Mouse (Mus musculus): ENCODE data around the gene BC107364.
"Not testable (repeated sequence)": the region's sequence is repeated elsewhere in the genome, so short reads cannot be mapped to it uniquely, and the experiment has no call there.

Gene BC107364

DNA sequence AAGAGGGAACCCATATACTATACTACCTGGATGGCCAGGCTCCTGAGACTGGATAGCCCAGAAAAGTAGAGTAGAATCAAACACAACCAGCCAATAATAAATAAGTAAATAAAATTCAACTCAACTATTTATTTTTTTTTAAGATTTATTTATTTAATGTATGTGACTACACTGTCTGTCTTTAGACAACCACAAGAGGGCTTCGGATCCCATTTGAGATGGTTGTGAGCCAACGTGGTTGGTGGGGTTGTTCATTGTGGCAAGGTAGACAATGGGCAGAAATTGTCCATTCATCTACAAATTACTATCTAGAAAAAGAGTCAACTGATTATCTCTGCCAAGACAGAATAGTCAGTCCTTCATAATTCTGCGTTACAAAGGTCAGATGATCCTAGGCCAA, 40.3 kb downstream of the BC107364 start:
- DNase-seq = no peak

DNA sequence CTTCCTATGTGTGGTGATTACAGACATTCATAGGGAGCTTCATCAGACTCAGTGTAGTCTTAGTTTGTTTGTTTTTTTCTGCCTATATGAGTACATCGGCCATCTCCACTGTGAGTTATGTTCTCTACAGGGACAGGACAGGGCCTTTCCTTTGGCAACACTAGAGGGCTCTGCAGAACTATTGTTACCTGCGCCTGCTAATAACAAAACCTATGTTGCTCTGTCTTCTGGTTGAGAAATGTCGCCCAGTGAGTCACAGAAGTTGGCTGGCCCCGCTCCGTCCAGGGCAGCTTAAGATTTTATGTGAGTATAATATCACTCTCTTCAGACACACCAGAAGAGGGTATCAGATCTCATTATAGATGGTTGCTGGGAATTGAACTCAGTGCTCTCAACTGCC, 41.1 kb downstream of the BC107364 start:
- no peak for DNase-seq

DNA sequence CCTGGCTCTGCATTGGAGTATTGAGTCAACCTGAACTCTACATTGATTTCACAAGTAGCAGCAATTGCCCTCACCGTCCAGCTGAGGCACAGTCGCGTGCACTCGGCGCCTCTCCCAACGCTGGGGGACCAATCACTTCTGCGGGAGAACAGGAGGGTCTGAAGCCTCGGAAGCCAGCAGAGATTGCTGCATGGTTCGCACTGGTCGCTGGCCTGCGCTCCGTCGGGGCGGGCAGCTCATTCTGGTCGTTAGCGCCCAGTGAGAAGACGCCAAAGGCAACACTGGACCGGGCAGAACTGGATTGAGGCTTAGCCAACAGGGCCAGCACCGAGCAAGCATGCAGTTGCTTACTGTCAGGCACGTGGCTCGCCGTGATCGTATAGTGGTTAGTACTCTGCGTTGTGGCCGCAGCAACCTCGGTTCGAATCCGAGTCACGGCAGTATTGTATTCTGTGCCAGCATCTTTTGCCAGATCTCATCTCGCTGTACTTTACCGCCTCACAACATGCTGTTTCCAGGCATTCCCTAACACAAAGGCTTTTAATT, 42.3 kb downstream of the BC107364 start:
- no peak for DNase-seq

DNA sequence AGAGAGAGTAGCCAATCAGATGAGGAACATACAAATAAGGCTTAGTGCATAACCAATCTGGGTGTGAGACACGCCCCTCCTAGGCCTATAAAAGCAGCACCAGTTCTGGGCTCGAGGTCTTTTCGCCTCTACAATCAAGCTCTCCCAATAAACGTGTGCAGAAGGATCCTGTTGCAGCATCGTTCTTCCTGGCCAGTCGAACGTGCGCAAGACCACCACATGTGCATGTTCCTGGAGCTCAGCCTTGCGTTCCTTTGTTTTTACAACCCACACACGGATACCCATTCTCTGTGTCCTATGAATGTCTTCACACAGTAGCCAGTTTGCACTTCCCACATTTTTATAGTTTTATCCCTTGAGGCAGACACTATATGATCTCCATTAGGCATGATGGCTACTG, 44.0 kb downstream of the BC107364 start:
- DNase-seq = not testable (repeated sequence)

DNA sequence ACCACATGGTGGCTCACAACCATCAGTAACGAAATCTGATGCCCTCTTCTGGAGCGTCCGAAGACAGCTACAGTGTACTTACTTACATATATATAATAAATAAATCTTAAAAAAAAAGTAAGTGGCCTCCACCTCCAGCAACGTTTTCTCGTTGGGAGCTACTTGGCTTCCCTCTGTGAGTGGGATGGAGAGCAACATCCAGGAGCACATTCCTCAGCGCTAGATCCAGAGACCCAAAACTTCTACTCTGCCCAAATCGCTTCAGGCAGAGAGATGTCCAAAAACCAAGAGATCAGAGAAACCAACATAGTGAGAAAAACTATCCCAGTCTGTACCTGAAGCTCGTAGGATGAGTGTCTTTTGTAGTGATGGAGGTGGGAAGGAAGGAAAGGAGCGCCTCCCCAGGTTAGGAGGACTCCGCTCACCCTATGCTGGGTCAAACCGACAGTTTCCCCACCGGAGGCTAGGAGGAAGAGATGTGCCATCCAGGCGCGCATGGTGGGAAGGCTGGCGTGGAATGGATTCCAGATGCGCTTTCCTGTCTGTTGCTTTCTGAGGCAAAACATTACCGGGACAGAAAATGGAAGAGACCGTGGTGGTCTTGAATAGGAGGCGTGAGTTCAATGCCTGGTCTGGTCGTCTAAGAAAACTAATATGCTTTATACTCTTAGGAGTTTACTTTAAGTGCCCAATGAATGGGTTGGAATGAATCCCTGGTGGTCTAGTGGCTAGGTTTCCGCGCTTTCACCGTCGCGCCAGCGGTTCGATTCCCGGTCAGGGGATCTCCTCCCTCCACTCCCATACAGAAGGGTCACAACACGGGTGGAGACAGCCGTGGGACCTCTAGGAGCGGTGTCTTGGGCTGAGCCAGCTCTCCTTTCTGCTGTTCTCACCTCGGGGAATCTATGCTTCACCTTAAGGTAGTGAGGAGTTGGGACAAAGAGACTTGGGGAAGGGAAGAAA, 46.3 kb downstream of the BC107364 start:
- no peak for DNase-seq

DNA sequence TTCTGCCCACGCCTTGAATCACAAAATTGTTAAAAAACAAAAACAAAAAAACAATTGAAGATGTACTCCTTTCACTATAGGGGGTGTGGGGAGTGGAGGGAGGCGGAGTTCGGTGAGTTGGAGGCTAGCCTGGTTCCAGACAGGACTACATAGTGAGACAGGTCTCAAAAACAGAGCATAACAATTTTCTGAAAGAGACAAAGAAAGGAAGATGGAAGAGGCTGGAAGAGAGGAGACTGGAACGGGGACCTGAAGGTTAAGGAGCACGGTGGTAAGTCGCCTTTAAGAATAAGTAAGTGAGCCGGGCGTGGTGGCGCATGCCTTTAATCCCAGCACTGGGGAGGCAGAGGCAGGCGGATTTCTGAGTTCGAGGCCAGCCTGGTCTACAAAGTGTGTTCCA, 47.1 kb downstream of the BC107364 start:
- DNase-seq = no peak

DNA sequence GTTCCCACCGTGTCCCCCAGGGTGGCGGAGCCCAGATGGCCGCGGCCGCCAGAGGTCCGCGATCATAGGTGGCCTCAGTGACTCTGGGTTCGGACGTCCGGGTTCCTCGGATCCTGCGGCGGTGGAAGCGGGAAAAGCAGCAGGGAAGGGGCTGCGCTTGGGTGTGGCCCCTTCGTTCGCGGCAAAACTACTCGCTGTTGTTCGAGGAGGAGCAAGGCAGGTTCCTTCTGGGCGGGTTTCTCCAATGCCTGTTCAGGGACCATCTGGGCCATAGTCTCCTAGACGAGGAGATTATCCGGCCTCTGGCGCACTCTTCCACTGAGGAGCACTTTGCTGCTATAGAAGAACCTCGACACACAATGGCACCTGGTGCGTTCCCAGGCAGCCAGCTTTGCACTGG, 47.7 kb downstream of the BC107364 start:
- DNase-seq = no peak

DNA sequence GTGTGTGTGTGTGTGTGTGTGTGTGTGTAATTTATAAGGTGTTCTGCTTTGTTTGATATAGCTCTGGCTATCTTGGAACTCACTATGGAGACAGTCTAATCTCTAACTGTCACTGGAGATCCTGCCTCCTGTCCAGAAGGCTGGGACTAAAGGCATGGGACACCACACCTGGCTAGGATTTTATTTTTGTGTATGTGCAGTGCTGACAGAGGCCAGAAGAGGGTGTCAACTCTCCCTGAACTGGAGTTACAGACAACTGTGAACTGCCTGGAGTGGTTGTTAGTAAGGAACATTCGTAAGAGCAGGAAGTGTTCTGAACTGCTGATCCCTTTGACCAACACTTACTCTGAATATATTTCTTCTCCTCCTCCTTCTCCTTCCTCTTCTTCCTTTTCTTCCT, 49.1 kb downstream of the BC107364 start:
- DNase-seq = no peak

DNA sequence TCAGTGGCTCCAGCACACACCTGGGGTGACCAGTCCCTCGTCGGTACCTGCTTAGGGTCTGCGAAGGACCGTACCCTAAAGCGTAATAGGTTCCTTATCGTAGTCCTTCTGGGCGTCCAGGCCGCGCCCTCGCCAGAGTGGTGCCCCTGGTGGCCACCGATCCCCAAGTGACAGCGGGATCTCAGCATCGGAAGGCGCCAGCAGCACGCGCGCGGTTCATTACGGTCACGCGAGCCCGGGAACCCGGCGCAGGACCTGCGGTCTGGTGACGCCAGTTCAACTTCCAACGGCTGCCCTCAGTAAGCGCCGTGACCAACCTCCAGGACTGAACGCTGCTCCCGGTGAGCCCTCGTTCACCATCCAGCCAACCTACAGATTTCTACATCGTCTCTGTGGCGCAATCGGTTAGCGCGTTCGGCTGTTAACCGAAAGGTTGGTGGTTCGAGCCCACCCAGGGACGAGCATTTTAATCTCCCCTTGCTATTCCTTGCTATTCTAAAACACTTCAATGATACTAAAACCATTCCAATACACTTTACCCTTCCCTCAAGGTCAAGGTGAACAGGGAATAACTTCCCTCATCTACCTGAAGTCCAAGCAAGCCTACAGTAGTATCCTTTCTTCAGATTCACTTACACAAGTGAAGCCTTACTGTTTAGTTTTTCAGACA, 50.1 kb downstream of the BC107364 start:
- peak; percentile 9 for DNase-seq

DNA sequence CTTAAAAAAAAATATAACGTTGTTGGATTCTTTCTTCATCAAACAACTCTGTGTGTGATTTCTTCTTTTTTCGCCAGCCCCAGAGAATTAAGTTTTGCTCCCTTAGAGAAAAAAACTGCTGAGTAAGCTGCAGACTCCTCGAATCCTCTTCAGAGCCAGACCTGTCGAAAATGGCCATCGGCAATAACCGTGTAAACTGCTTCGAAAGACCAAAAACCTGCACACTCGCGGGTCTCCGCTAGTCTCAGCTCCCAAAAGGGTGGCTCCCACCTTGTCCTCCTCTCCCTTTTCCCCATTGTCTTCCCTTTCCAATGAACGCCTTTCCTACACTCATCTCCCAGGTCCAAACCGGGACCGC, 50.7 kb downstream of the BC107364 start:
- no peak for DNase-seq

DNA sequence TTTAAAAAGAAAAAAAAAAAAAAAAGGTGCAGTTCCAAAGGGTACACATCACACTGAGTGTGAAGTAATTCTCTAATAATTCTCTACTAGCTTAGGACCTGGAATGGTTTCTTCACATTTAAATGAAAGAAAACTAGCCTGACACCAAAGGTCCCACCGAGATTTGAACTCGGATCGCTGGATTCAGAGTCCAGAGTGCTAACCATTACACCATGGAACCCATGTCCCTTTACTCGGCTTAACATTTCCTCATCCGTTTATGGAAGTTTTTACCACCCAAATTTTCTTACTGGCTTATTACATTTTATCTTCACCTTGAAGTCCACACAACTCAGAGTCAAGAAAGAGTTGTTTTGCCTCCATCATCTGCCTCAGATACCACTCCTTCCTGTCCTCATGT, 53.2 kb downstream of the BC107364 start:
- DNase-seq = no peak

DNA sequence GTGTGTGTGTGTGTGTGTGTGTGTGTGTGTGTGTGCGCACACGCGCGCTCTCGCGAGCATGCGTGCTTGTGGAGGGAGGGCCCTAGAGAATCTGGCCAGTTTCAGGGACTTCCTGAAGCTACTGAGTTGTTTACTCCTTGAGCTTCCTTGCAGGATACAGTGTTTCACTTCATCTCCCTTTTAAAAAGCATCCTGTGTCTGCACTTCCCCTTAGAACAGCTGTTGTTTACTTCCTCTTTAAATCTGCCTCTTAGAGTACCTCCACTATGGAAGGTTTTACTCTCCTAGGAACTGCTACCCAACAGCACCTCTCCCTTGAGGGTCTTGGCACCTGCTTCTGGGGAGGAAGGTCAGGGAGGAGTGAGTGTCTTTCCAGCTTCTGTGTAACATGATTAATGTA, 55.2 kb downstream of the BC107364 start:
- DNase-seq = no peak

DNA sequence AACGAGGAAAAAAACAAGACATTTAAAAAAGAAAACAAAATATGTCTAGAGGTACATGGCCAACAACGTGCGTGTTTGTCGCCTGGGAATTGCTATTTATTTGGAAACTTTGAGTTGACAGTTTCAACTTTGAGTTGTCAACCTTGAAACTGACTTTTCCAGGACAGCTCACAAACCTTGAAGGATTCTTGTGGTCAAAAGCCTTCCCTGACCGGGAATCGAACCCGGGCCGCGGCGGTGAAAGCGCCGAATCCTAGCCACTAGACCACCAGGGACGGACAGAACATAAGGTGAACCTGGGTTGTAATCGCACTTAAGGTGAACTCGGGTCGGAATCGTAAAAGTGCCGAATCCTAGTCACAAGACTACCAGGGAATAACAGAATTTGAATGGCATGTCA, 64.9 kb downstream of the BC107364 start:
- DNase-seq = not testable (repeated sequence)

Measured in kidney, postnatal 14 days (tissue).